Mouse (Mus musculus): ENCODE results near the gene Cdkn2b. TPM values are rescaled to one million over a fixed set of nuclear protein-coding genes. Genes with fewer than 3 reads are reported as not detected.

Gene Cdkn2b
- total and polyA plus RNA-seq, 3 experiments = not detected

- no peak overlapping the region for H3K27ac ChIP-seq (ENCODE audit: insufficient read depth, low read depth)
- H3K36me3 ChIP-seq (replicated peaks in 1 of 2; ENCODE audit: control insufficient read depth in 1 of 2, insufficient read depth in 1 of 2, low read length in 1 of 2) = no peaks in the 10 kb centered on the region
- H3K79me2 ChIP-seq (replicated peaks; ENCODE audit: control insufficient read depth, extremely low read depth, insufficient read depth, poor library complexity, severe bottlenecking) = no peaks in the 10 kb centered on the region
- in situ Hi-C loops (cut with MboI; ENCODE audit: low pct_ligation_motif_present, low pct_unique_long_range_greater_than_20kb, low sequenced_read_pairs) = no loop called here
- no peak for DNase-seq (ENCODE audit: extremely low read depth)
- no peak overlapping the region for H3K4me2 ChIP-seq (ENCODE audit: insufficient read depth, low read depth, poor library complexity, severe bottlenecking)
- no peaks in the 10 kb centered on the region for H3K27me3 ChIP-seq (replicated peaks)
- no peak overlapping the region for H3K9ac ChIP-seq (ENCODE audit: insufficient read depth, low read depth)
- H3K9me3 ChIP-seq (replicated peaks; ENCODE audit: low read length) = no peaks in the 10 kb centered on the region
- no peak overlapping the region for H3K4me3 ChIP-seq (replicated peaks in 1 of 3; ENCODE audit: low read depth in 2 of 3, low read length in 2 of 3, poor library complexity in 1 of 3)
- TF ChIP-seq GABPA (IDR thresholded peaks at IDR 0.05; ENCODE audit: insufficient replicate concordance, low read depth, low read length) (no peak), CHD2 (IDR thresholded peaks at IDR 0.05; ENCODE audit: low read length) (no peak), CTCF (conservative IDR thresholded peaks at IDR 0.05 in 1 of 2, IDR thresholded peaks at IDR 0.05 in 1 of 2; ENCODE audit: low read depth in 2 of 2, low read length in 2 of 2) (no peak), TBP (conservative IDR thresholded peaks at IDR 0.05; ENCODE audit: low read depth, low read length) (no peak), ZMIZ1 (IDR thresholded peaks at IDR 0.05; ENCODE audit: low read depth, low read length) (no peak), E2F4 (IDR thresholded peaks at IDR 0.05; ENCODE audit: insufficient replicate concordance, low read depth, low read length) (no peak), ZKSCAN1 (IDR thresholded peaks at IDR 0.05; ENCODE audit: borderline replicate concordance, low read depth, low read length) (no peak), SMC3 (IDR thresholded peaks at IDR 0.05; ENCODE audit: low read depth, low read length) (no peak), CHD1 (IDR thresholded peaks at IDR 0.05; ENCODE audit: low read depth, low read length) (no peak)
- dilution Hi-C loops (cut with MboI; ENCODE audit: extremely low pct_ligation_motif_present, extremely low pct_unique_long_range_greater_than_20kb, low sequenced_read_pairs) = no loop called here
- no peaks in the 10 kb centered on the region for H3K4me1 ChIP-seq (ENCODE audit: control insufficient read depth in 1 of 2, insufficient read depth in 2 of 2)
Observed at GRCm38 (mm10) chr4:89302129-89302528, 8.7 kb downstream of the Cdkn2b start.

GRCm38 (mm10) chr4:89299721-89300120 lies 11.1 kb downstream of the Cdkn2b start:
- Histone ChIP-seq H3K79me2 (replicated peaks; ENCODE audit: control insufficient read depth, extremely low read depth, insufficient read depth, poor library complexity, severe bottlenecking) (no peaks in the 10 kb centered on the region), H3K36me3 (replicated peaks in 1 of 2; ENCODE audit: control insufficient read depth in 1 of 2, insufficient read depth in 1 of 2, low read length in 1 of 2) (no peaks in the 10 kb centered on the region), H3K27me3 (replicated peaks) (no peaks in the 10 kb centered on the region), H3K4me3 (replicated peaks in 1 of 3; ENCODE audit: low read depth in 2 of 3, low read length in 2 of 3, poor library complexity in 1 of 3) (no peak overlapping the region), H3K4me2 (ENCODE audit: insufficient read depth, low read depth, poor library complexity, severe bottlenecking) (no peak overlapping the region), H3K9ac (ENCODE audit: insufficient read depth, low read depth) (no peak overlapping the region), H3K27ac (ENCODE audit: insufficient read depth, low read depth) (no peak overlapping the region), H3K9me3 (replicated peaks; ENCODE audit: low read length) (no peaks in the 10 kb centered on the region), H3K4me1 (ENCODE audit: control insufficient read depth in 1 of 2, insufficient read depth in 2 of 2) (no peaks in the 10 kb centered on the region)
- in situ Hi-C loops (cut with MboI; ENCODE audit: low pct_ligation_motif_present, low pct_unique_long_range_greater_than_20kb, low sequenced_read_pairs) (no loop called here), dilution Hi-C loops (cut with MboI; ENCODE audit: extremely low pct_ligation_motif_present, extremely low pct_unique_long_range_greater_than_20kb, low sequenced_read_pairs) (no loop called here)
- no peak for DNase-seq (ENCODE audit: extremely low read depth)
- TF ChIP-seq EP300 (IDR thresholded peaks at IDR 0.05; ENCODE audit: low read length) (no peak), MYC (IDR thresholded peaks at IDR 0.05; ENCODE audit: low read depth, low read length) (no peak), ZKSCAN1 (IDR thresholded peaks at IDR 0.05; ENCODE audit: borderline replicate concordance, low read depth, low read length) (no peak), BHLHE40 (IDR thresholded peaks at IDR 0.05; ENCODE audit: low read depth, low read length) (no peak), ETS1 (conservative IDR thresholded peaks at IDR 0.05; ENCODE audit: low read depth, low read length) (no peak), ZC3H11A (IDR thresholded peaks at IDR 0.05; ENCODE audit: low read depth, low read length) (no peak)

Data from CH12.LX (cell line).